Mouse (Mus musculus) MEL (cell line): ENCODE data around the gene Dcaf7. TPM values are rescaled to one million over a fixed set of nuclear protein-coding genes. Genes with fewer than 3 reads are reported as not detected.

Source experiments
- DNase-seq: peaks from one replicate; pipeline ENCODE4 v3.0.0; 2011; ENCODE audit warnings: low read depth, low spot score
- H3K27ac ChIP-seq: 2 replicates; pipeline ENCODE4 v1.5.1; 2012; ENCODE audit warnings: low read depth, mild to moderate bottlenecking, control low read depth, low read length, moderate library complexity; ENCODE audit not compliant: control insufficient read depth
- H3K27me3 ChIP-seq, 2 experiments: fragments of 150-350 bp in 1 of 2; sonication (generic) in 1 of 2; 2 replicates each; pipeline ENCODE4 v1.6.1; 2012; ENCODE audit warnings: low read length in 2 of 2, mild to moderate bottlenecking in 2 of 2, improper control_type of control experiment in 1 of 2, moderate library complexity in 1 of 2; ENCODE audit not compliant: insufficient read depth in 2 of 2, control insufficient read depth in 1 of 2
- H3K36me3 ChIP-seq, 2 experiments: 2 replicates each; pipeline ENCODE4 v1.6.1; 2012 to 2014; ENCODE audit warnings: low read length in 2 of 2, improper control_type of control experiment in 1 of 2, inconsistent platforms in 1 of 2, mild to moderate bottlenecking in 1 of 2; ENCODE audit not compliant: insufficient read depth in 2 of 2, control insufficient read depth in 1 of 2
- H3K4me1 ChIP-seq, 2 experiments: fragments of 150-350 bp in 1 of 2; sonication (generic) in 1 of 2; 2 replicates each; pipeline ENCODE4 v1.6.1; 2012; ENCODE audit warnings: low read length in 2 of 2, improper control_type of control experiment in 1 of 2, mild to moderate bottlenecking in 1 of 2; ENCODE audit not compliant: insufficient read depth in 2 of 2, control insufficient read depth in 1 of 2
- H3K4me3 ChIP-seq, 2 experiments: fragments of 150-350 bp in 1 of 2; sonication (generic) in 1 of 2; 2 replicates each; pipeline ENCODE4 v1.5.1; 2012; ENCODE audit warnings: low read depth in 2 of 2, low read length in 2 of 2, mild to moderate bottlenecking in 2 of 2, moderate library complexity in 2 of 2, control low read depth in 1 of 2, improper control_type of control experiment in 1 of 2; ENCODE audit not compliant: control insufficient read depth in 1 of 2, insufficient read depth in 1 of 2
- H3K79me2 ChIP-seq: 2 replicates; pipeline ENCODE4 v1.6.1; 2012; ENCODE audit warnings: mild to moderate bottlenecking, low read length, moderate library complexity; ENCODE audit not compliant: control insufficient read depth, poor library complexity, insufficient read depth
- H3K9ac ChIP-seq: 2 replicates; pipeline ENCODE4 v1.6.1; 2012; ENCODE audit warnings: low read depth, mild to moderate bottlenecking, control low read depth, low read length, moderate library complexity; ENCODE audit not compliant: control insufficient read depth, poor library complexity, severe bottlenecking
- H3K9me3 ChIP-seq: fragments of 150-350 bp; sonication (generic); replicated peaks from 2 replicates; pipeline ENCODE4 v1.6.1; 2012; ENCODE audit warnings: mild to moderate bottlenecking, low read length, improper control_type of control experiment, moderate library complexity; ENCODE audit not compliant: insufficient read depth
- BHLHE40 ChIP-seq: IDR thresholded peaks from 2 replicates; pipeline ENCODE4 v1.6.1; 2012; ENCODE audit warnings: low read depth, mild to moderate bottlenecking, inconsistent platforms, low read length, improper control_type of control experiment, borderline replicate concordance
- CHD1 ChIP-seq: IDR thresholded peaks from 2 replicates; pipeline ENCODE4 v1.6.1; 2012; ENCODE audit warnings: low read depth, mild to moderate bottlenecking, inconsistent platforms, low read length, improper control_type of control experiment
- CTCF ChIP-seq, 3 experiments: IDR thresholded peaks in 2 of 3; conservative IDR thresholded peaks in 1 of 3; 2 replicates each; pipeline ENCODE4 v1.5.1; 2011 to 2012; ENCODE audit warnings: low read length in 3 of 3, low read depth in 2 of 3, mild to moderate bottlenecking in 2 of 3, improper control_type of control experiment in 1 of 3, inconsistent platforms in 1 of 3, mixed read lengths in 1 of 3, moderate library complexity in 1 of 3; ENCODE audit not compliant: control insufficient read depth in 1 of 3, insufficient read depth in 1 of 3, poor library complexity in 1 of 3, severe bottlenecking in 1 of 3
- ELF1 ChIP-seq: IDR thresholded peaks from 2 replicates; pipeline ENCODE4 v1.6.1; 2014; ENCODE audit warnings: low read depth, mild to moderate bottlenecking, inconsistent platforms, low read length, improper control_type of control experiment, moderate library complexity
- ETS1 ChIP-seq: IDR thresholded peaks from 2 replicates; pipeline ENCODE4 v1.6.1; 2012; ENCODE audit warnings: low read depth, mild to moderate bottlenecking, inconsistent platforms, low read length, improper control_type of control experiment, moderate library complexity
- GABPA ChIP-seq: IDR thresholded peaks from 2 replicates; pipeline ENCODE4 v1.6.1; 2012; ENCODE audit warnings: low read depth, mild to moderate bottlenecking, inconsistent platforms, low read length, improper control_type of control experiment, moderate library complexity
- GATA1 ChIP-seq: IDR thresholded peaks from 2 replicates; pipeline ENCODE4 v1.6.1; 2011; ENCODE audit warnings: low read depth, low read length, improper control_type of control experiment
- KAT2A ChIP-seq: conservative IDR thresholded peaks from 2 replicates; pipeline ENCODE4 v1.6.1; 2012; ENCODE audit warnings: low read depth, low read length, improper control_type of control experiment, inconsistent platforms
- MAX ChIP-seq: IDR thresholded peaks from 2 replicates; pipeline ENCODE4 v1.6.1; 2011; ENCODE audit warnings: low read length, improper control_type of control experiment
- MAZ ChIP-seq: IDR thresholded peaks from 2 replicates; pipeline ENCODE4 v1.6.1; 2012; ENCODE audit warnings: low read depth, mild to moderate bottlenecking, inconsistent platforms, low read length, improper control_type of control experiment
- MEF2A ChIP-seq: IDR thresholded peaks from 2 replicates; pipeline ENCODE4 v1.6.1; 2014; ENCODE audit warnings: low read depth, mild to moderate bottlenecking, inconsistent platforms, low read length, improper control_type of control experiment; ENCODE audit not compliant: poor library complexity, insufficient replicate concordance, severe bottlenecking; ENCODE audit errors: extremely low read depth
- MXI1 ChIP-seq: IDR thresholded peaks from 2 replicates; pipeline ENCODE4 v1.6.1; 2011; ENCODE audit warnings: mild to moderate bottlenecking, low read depth, low read length, improper control_type of control experiment
- MYC ChIP-seq: IDR thresholded peaks from 2 replicates; pipeline ENCODE4 v1.6.1; 2011; ENCODE audit warnings: low read depth, mild to moderate bottlenecking, low read length, improper control_type of control experiment, moderate library complexity
- NELFE ChIP-seq: IDR thresholded peaks from 2 replicates; pipeline ENCODE4 v1.6.1; 2011; ENCODE audit warnings: low read depth, low read length, improper control_type of control experiment
- NRF1 ChIP-seq: IDR thresholded peaks from 2 replicates; pipeline ENCODE4 v1.6.1; 2014; ENCODE audit warnings: low read depth, mild to moderate bottlenecking, inconsistent platforms, low read length, improper control_type of control experiment, moderate library complexity; ENCODE audit not compliant: poor library complexity, insufficient read depth, severe bottlenecking
- POLR2A ChIP-seq, 2 experiments: IDR thresholded peaks; 2 replicates each; pipeline ENCODE4 v1.6.1; 2011 to 2012; ENCODE audit warnings: low read length in 2 of 2, mild to moderate bottlenecking in 2 of 2, control low read depth in 1 of 2, improper control_type of control experiment in 1 of 2, low read depth in 1 of 2, moderate library complexity in 1 of 2; ENCODE audit not compliant: control insufficient read depth in 1 of 2, insufficient read depth in 1 of 2, poor library complexity in 1 of 2
- POLR2AphosphoS2 ChIP-seq: IDR thresholded peaks from 2 replicates; pipeline ENCODE4 v1.6.1; 2011; ENCODE audit warnings: low read length, improper control_type of control experiment
- POLR2AphosphoS5 ChIP-seq: IDR thresholded peaks from 2 replicates; pipeline ENCODE4 v1.6.1; 2012; ENCODE audit warnings: low read depth, borderline replicate concordance, mild to moderate bottlenecking, inconsistent platforms, low read length, moderate library complexity, mixed read lengths
- RAD21 ChIP-seq: IDR thresholded peaks from 2 replicates; pipeline ENCODE4 v1.6.1; 2011; ENCODE audit warnings: mild to moderate bottlenecking, low read depth, low read length, improper control_type of control experiment
- RCOR1 ChIP-seq: IDR thresholded peaks from 2 replicates; pipeline ENCODE4 v1.6.1; 2012; ENCODE audit warnings: low read depth, mild to moderate bottlenecking, inconsistent platforms, low read length, improper control_type of control experiment
- SIN3A ChIP-seq: IDR thresholded peaks from 2 replicates; pipeline ENCODE4 v1.6.1; 2012; ENCODE audit warnings: low read length, improper control_type of control experiment, inconsistent platforms
- SMC3 ChIP-seq: IDR thresholded peaks from 2 replicates; pipeline ENCODE4 v1.6.1; 2011; ENCODE audit warnings: low read depth, low read length, improper control_type of control experiment
- TAL1 ChIP-seq: IDR thresholded peaks from 2 replicates; pipeline ENCODE4 v1.6.1; 2012; ENCODE audit warnings: mild to moderate bottlenecking, inconsistent platforms, low read length, moderate library complexity, mixed read lengths
- TBP ChIP-seq: IDR thresholded peaks from 2 replicates; pipeline ENCODE4 v1.8.0; 2011; ENCODE audit warnings: low read depth, low read length, improper control_type of control experiment
- TCF12 ChIP-seq: IDR thresholded peaks from 2 replicates; pipeline ENCODE4 v1.6.1; 2014; ENCODE audit warnings: low read depth, mild to moderate bottlenecking, inconsistent platforms, low read length, improper control_type of control experiment, moderate library complexity
- USF1 ChIP-seq: IDR thresholded peaks from 2 replicates; pipeline ENCODE4 v1.6.1; 2014; ENCODE audit warnings: low read depth, mild to moderate bottlenecking, inconsistent platforms, low read length, improper control_type of control experiment, moderate library complexity
- ZC3H11A ChIP-seq: IDR thresholded peaks from 2 replicates; pipeline ENCODE4 v1.6.1; 2012; ENCODE audit warnings: low read depth, mild to moderate bottlenecking, inconsistent platforms, low read length, improper control_type of control experiment
- polyA plus RNA-seq, 2 experiments: library from polyadenylated mRNA; stranded (reverse) in 1 of 2; unstranded in 1 of 2; fragments of >175 nt in 1 of 2; fragments of >200 nt in 1 of 2; gene quantifications; 2 replicates each; pipeline versions ENCODE4 v1.2.1 to v1.2.4; 2012; ENCODE audit warnings: low replicate concordance in 2 of 2, low read depth in 1 of 2; ENCODE audit not compliant: insufficient read length in 2 of 2, insufficient read depth in 1 of 2, missing spikeins in 1 of 2
- total RNA-seq: library from RNA; depleted of rRNA; stranded (reverse); fragments of 300-350 nt; gene quantifications from 2 replicates; pipeline ENCODE4 v1.2.3, GENCODE M21; 2012

Dcaf7 gene
- total and polyA plus RNA-seq, 3 experiments = 65.5 to 88.2 (median 86.9) TPM

DNA sequence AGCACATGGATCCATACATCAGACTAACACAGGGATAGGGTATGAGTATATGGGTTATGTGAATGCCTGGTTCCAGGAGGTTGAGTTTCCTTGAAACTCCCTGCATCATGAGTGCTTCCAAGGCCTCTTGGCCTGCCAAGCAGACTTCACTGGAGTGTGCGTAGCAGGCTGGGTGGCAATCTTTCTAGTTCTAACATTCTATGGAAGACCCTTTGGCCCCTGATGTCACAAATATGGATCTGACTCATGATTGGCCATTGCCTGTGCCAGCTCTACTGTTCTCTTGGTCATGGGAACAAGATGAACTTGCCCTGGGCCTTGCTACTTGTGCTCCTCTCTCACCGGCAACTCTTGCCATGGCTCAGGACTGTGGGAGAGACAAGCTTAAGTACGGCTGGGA is 42.3 kb upstream of the Dcaf7 start, which contains the start of gene Ace3:
Gene Ace3, plus strand, starts transcription at position 301 of the 400 bp plus-strand sequence.
- H3K4me1 ChIP-seq = no peaks in the 10 kb centered on the region
- H3K36me3 ChIP-seq = no peaks in the 10 kb centered on the region
- no peaks in the 10 kb centered on the region for H3K79me2 ChIP-seq
- H3K9ac ChIP-seq = no peak within 1 kb of the TSS
- H3K27ac ChIP-seq = no peak within 1 kb of the TSS
- H3K9me3 ChIP-seq = no peaks in the 10 kb centered on the region
- no peak within 1 kb of the TSS for H3K4me3 ChIP-seq
- TF ChIP-seq ELF1 (no peak), GATA1 (no peak), BHLHE40 (no peak), MAZ (no peak), GABPA (no peak), CTCF (IDR thresholded peaks at IDR 0.05 in 2 of 3, conservative IDR thresholded peaks at IDR 0.05 in 1 of 3; ENCODE audit: control insufficient read depth in 1 of 3, insufficient read depth in 1 of 3, low read depth in 2 of 3, low read length in 3 of 3, poor library complexity in 1 of 3, severe bottlenecking in 1 of 3) (no peak), ZC3H11A (no peak), POLR2A (IDR thresholded peaks at IDR 0.05; ENCODE audit: control insufficient read depth in 1 of 2, insufficient read depth in 1 of 2, low read depth in 1 of 2, low read length in 2 of 2, poor library complexity in 1 of 2) (no peak), POLR2AphosphoS2 (no peak), KAT2A (no peak), POLR2AphosphoS5 (no peak), MEF2A (no peak), SIN3A (no peak), MAX (no peak), MXI1 (no peak), CHD1 (no peak), RCOR1 (no peak)
- DNase-seq = no peak
- H3K27me3 ChIP-seq = peaks cover 45% of the 10 kb centered on the region in 2 experiments

DNA sequence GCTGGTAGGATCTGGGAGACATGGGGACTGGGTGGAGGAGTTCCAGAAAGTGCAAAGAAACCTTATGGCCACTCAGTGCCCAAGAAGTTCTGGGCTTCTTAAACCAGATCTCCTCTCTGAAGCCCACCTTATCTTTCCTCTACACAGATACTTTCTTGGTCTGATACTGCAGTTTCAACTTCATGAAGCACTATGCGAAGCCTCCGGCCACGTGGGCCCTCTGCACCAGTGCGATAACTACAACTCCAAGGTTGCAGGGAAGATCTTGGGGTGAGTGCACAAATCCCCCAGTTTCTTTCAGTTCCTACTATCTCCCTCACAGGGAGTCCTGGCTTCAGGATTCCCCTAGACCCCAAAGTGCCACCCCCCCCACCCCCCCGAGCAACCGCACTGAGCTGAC is 36.6 kb upstream of the Dcaf7 start:
- H3K27ac ChIP-seq = no peak overlapping the region
- 0 out of 4 replicates have a peak, but pooled peaks cover 0 to 4% of the 10 kb centered on the region in 2 experiments for H3K4me1 ChIP-seq
- no peak overlapping the region for H3K9ac ChIP-seq
- H3K79me2 ChIP-seq = no peaks in the 10 kb centered on the region
- TF ChIP-seq POLR2AphosphoS2 (no peak), NELFE (no peak), RCOR1 (no peak), MAX (peak; percentile 59; the same call in 1 of the 2 replicates), RAD21 (no peak), TCF12 (no peak), NRF1 (no peak), MXI1 (no peak), SMC3 (no peak), BHLHE40 (no peak), TAL1 (peak; percentile 18; the same call in 1 of the 2 replicates), ETS1 (no peak), MYC (0 out of 2 replicates have a peak, but pooled peaks have one; percentile 52), GATA1 (peak; percentile 47; the same call in 1 of the 2 replicates), TBP (no peak), USF1 (peak; percentile 68)
- H3K36me3 ChIP-seq = no peaks in the 10 kb centered on the region
- peak; percentile 43 for DNase-seq
- no peaks in the 10 kb centered on the region for H3K9me3 ChIP-seq
- peaks cover 10 to 22% of the 10 kb centered on the region in 2 experiments for H3K27me3 ChIP-seq
- H3K4me3 ChIP-seq = no peak overlapping the region
